Mouse (Mus musculus): ENCODE results near the gene Pwwp2b. TPM values are rescaled to one million over a fixed set of nuclear protein-coding genes. Genes with fewer than 3 reads are reported as not detected.

The Pwwp2b gene
- polyA plus RNA-seq, 1 experiment: 317 TPM

GRCm38 (mm10) chr7:139216464-139216863 lies 31.8 kb upstream of the Pwwp2b start:
- H3K4me3 ChIP-seq (ENCODE audit: control insufficient read depth, low read depth, low read length): peak overlapping the region; percentile 90
- peaks cover 2% of the 10 kb centered on the region; the same call in 1 of the 2 replicates for H3K4me1 ChIP-seq (ENCODE audit: control insufficient read depth, insufficient read depth, low read length)
- no peaks in the 10 kb centered on the region for H3K27me3 ChIP-seq (ENCODE audit: control insufficient read depth, insufficient read depth, low read length)
- H3K27ac ChIP-seq (ENCODE audit: control insufficient read depth, insufficient read depth, low read depth, low read length): peak overlapping the region; percentile 19; the same call in 1 of the 2 replicates
- no peak for TF ChIP-seq CTCF (IDR thresholded peaks at IDR 0.05; ENCODE audit: control insufficient read depth, insufficient read depth, insufficient replicate concordance, low read depth, low read length)
- no peak; the same call in 1 of the 2 replicates for TF ChIP-seq POLR2A (IDR thresholded peaks at IDR 0.05; ENCODE audit: control insufficient read depth, low read depth, low read length)
- peaks cover 7% of the 10 kb centered on the region for H3K36me3 ChIP-seq (ENCODE audit: control insufficient read depth, insufficient read depth, low read length)

GRCm38 (mm10) chr7:139217046-139217445 lies 31.2 kb upstream of the Pwwp2b start:
- no peak overlapping the region for H3K27ac ChIP-seq (ENCODE audit: control insufficient read depth, insufficient read depth, low read depth, low read length)
- H3K4me1 ChIP-seq (ENCODE audit: control insufficient read depth, insufficient read depth, low read length): no peaks in the 10 kb centered on the region; the same call in 1 of the 2 replicates
- peak overlapping the region; percentile 90; the same call in 1 of the 2 replicates for H3K4me3 ChIP-seq (ENCODE audit: control insufficient read depth, low read depth, low read length)
- peaks cover 7% of the 10 kb centered on the region for H3K36me3 ChIP-seq (ENCODE audit: control insufficient read depth, insufficient read depth, low read length)
- no peak for TF ChIP-seq POLR2A (IDR thresholded peaks at IDR 0.05; ENCODE audit: control insufficient read depth, low read depth, low read length)
- no peak for TF ChIP-seq CTCF (IDR thresholded peaks at IDR 0.05; ENCODE audit: control insufficient read depth, insufficient read depth, insufficient replicate concordance, low read depth, low read length)
- H3K27me3 ChIP-seq (ENCODE audit: control insufficient read depth, insufficient read depth, low read length): no peaks in the 10 kb centered on the region

GRCm38 (mm10) chr7:139218641-139219415 lies 29.5 kb upstream of the Pwwp2b start:
- Histone ChIP-seq H3K27ac (ENCODE audit: control insufficient read depth, insufficient read depth, low read depth, low read length) (no peak overlapping the region), H3K4me1 (ENCODE audit: control insufficient read depth, insufficient read depth, low read length) (no peaks in the 10 kb centered on the region; the same call in 1 of the 2 replicates), H3K36me3 (ENCODE audit: control insufficient read depth, insufficient read depth, low read length) (peaks cover 7% of the 10 kb centered on the region), H3K4me3 (ENCODE audit: control insufficient read depth, low read depth, low read length) (no peak overlapping the region), H3K27me3 (ENCODE audit: control insufficient read depth, insufficient read depth, low read length) (no peaks in the 10 kb centered on the region)
- no peak for TF ChIP-seq CTCF (IDR thresholded peaks at IDR 0.05; ENCODE audit: control insufficient read depth, insufficient read depth, insufficient replicate concordance, low read depth, low read length)
- no peak for TF ChIP-seq POLR2A (IDR thresholded peaks at IDR 0.05; ENCODE audit: control insufficient read depth, low read depth, low read length)

- no peak for TF ChIP-seq CTCF (IDR thresholded peaks at IDR 0.05; ENCODE audit: control insufficient read depth, insufficient read depth, insufficient replicate concordance, low read depth, low read length)
- no peak overlapping the region for H3K27ac ChIP-seq (ENCODE audit: control insufficient read depth, insufficient read depth, low read depth, low read length)
- no peaks in the 10 kb centered on the region for H3K27me3 ChIP-seq (ENCODE audit: control insufficient read depth, insufficient read depth, low read length)
- no peaks in the 10 kb centered on the region; the same call in 1 of the 2 replicates for H3K4me1 ChIP-seq (ENCODE audit: control insufficient read depth, insufficient read depth, low read length)
- H3K4me3 ChIP-seq (ENCODE audit: control insufficient read depth, low read depth, low read length): no peak overlapping the region
- H3K36me3 ChIP-seq (ENCODE audit: control insufficient read depth, insufficient read depth, low read length): peaks cover 7% of the 10 kb centered on the region
Observed at GRCm38 (mm10) chr7:139219486-139219885, 28.8 kb upstream of the Pwwp2b start.

- no peak for TF ChIP-seq POLR2A (IDR thresholded peaks at IDR 0.05; ENCODE audit: control insufficient read depth, low read depth, low read length)
- no peak for TF ChIP-seq CTCF (IDR thresholded peaks at IDR 0.05; ENCODE audit: control insufficient read depth, insufficient read depth, insufficient replicate concordance, low read depth, low read length)
- no peaks in the 10 kb centered on the region for H3K27me3 ChIP-seq (ENCODE audit: control insufficient read depth, insufficient read depth, low read length)
- H3K27ac ChIP-seq (ENCODE audit: control insufficient read depth, insufficient read depth, low read depth, low read length): no peak overlapping the region
- peaks cover 4% of the 10 kb centered on the region for H3K36me3 ChIP-seq (ENCODE audit: control insufficient read depth, insufficient read depth, low read length)
- no peaks in the 10 kb centered on the region; the same call in 1 of the 2 replicates for H3K4me1 ChIP-seq (ENCODE audit: control insufficient read depth, insufficient read depth, low read length)
- H3K4me3 ChIP-seq (ENCODE audit: control insufficient read depth, low read depth, low read length): no peak overlapping the region
Observed at GRCm38 (mm10) chr7:139220303-139220702, 28.0 kb upstream of the Pwwp2b start.

GRCm38 (mm10) chr7:139221072-139221471 lies 27.2 kb upstream of the Pwwp2b start:
- Histone ChIP-seq H3K4me1 (ENCODE audit: control insufficient read depth, insufficient read depth, low read length) (no peaks in the 10 kb centered on the region; the same call in 1 of the 2 replicates), H3K36me3 (ENCODE audit: control insufficient read depth, insufficient read depth, low read length) (no peaks in the 10 kb centered on the region; the same call in 1 of the 2 replicates), H3K4me3 (ENCODE audit: control insufficient read depth, low read depth, low read length) (no peak overlapping the region), H3K27ac (ENCODE audit: control insufficient read depth, insufficient read depth, low read depth, low read length) (no peak overlapping the region), H3K27me3 (ENCODE audit: control insufficient read depth, insufficient read depth, low read length) (no peaks in the 10 kb centered on the region)
- TF ChIP-seq CTCF (IDR thresholded peaks at IDR 0.05; ENCODE audit: control insufficient read depth, insufficient read depth, insufficient replicate concordance, low read depth, low read length): no peak
- no peak for TF ChIP-seq POLR2A (IDR thresholded peaks at IDR 0.05; ENCODE audit: control insufficient read depth, low read depth, low read length)

- no peak overlapping the region for H3K27ac ChIP-seq (ENCODE audit: control insufficient read depth, insufficient read depth, low read depth, low read length)
Observed at GRCm38 (mm10) chr7:139221856-139222255, 26.4 kb upstream of the Pwwp2b start.

More at GRCm38 (mm10) chr7:139221856-139222255, 26.4 kb upstream of the Pwwp2b start:
- H3K4me1 ChIP-seq (ENCODE audit: control insufficient read depth, insufficient read depth, low read length): no peaks in the 10 kb centered on the region; the same call in 1 of the 2 replicates
- no peaks in the 10 kb centered on the region for H3K27me3 ChIP-seq (ENCODE audit: control insufficient read depth, insufficient read depth, low read length)
- no peak overlapping the region for H3K4me3 ChIP-seq (ENCODE audit: control insufficient read depth, low read depth, low read length)
- TF ChIP-seq POLR2A (IDR thresholded peaks at IDR 0.05; ENCODE audit: control insufficient read depth, low read depth, low read length) (no peak), CTCF (IDR thresholded peaks at IDR 0.05; ENCODE audit: control insufficient read depth, insufficient read depth, insufficient replicate concordance, low read depth, low read length) (no peak)
- no peaks in the 10 kb centered on the region; the same call in 1 of the 2 replicates for H3K36me3 ChIP-seq (ENCODE audit: control insufficient read depth, insufficient read depth, low read length)
